Mouse (Mus musculus) heart, postnatal 25 days (tissue): ENCODE results near the gene Gm21973. TPM values are rescaled to one million over a fixed set of nuclear protein-coding genes. Genes with fewer than 3 reads are reported as not detected.

Experiments
- DNase-seq: peaks from one replicate; pipeline ENCODE4 v3.0.0; 2022; ENCODE audit warnings: low spot score
- intact Hi-C: fragments of 180-260 bp; cut with DNase I; formaldehyde crosslinking; loops from one replicate; pipeline ENCODE4 v1.15.1; 2025
- total RNA-seq, 2 experiments: library from RNA; stranded (reverse); gene quantifications; 2 replicates each; pipeline ENCODE4 v1.2.3; 2021

Gene Gm21973
- total RNA-seq, 2 experiments from 2014 or later = not detected

DNA sequence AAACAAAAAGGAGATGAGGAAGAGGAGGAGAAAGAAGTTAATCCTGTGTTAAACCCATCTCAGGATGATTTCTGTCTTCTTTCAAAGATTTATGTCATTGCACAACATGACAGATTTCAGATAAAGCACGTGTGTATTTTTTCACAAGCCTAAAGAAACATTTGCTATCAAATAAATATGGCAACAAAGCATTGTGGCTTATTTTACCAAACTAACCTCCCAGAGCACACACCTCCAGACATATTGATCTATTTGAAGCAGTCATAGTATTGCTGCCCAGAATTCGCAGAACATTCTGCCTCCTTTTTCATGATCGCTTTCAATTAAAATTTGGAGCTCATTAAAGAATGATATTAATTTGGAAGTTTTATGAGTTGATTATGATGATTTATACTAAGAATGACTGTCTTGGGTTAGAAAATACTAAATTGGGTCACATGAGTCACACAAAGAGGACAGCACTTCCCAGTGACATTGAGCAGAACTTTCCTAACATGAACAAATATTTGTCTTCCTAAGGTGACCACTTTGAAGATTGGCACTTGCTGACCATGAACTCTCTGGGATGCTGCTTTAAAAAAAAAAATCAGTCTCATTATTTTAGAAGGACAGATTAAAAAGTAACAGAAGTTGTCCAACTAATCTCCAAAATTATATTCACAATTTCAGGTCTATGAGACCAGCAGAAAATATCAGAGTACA, 54.7 kb downstream of the Gm21973 start:
- intact Hi-C loops = no loop called here
- no peak for DNase-seq

DNA sequence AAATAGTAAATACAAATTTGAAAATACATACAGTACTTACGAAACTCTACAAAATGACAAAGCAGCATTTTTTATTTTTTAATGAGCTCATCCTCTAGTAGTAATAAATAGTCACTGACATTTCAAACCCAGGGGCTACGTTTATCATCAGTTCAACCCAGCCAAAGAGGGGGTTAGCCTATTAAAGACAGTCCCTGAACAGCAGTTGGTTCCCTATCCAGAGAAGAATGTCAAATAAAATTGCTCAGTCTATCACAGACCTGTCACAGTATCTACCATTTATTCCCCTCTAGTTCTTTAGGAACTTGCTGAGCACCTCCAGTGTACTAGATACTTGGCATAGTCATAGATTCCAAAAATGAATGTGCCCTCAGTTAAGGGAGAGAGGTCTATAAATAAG, 62.1 kb downstream of the Gm21973 start:
- intact Hi-C loops = no loop called here

DNA sequence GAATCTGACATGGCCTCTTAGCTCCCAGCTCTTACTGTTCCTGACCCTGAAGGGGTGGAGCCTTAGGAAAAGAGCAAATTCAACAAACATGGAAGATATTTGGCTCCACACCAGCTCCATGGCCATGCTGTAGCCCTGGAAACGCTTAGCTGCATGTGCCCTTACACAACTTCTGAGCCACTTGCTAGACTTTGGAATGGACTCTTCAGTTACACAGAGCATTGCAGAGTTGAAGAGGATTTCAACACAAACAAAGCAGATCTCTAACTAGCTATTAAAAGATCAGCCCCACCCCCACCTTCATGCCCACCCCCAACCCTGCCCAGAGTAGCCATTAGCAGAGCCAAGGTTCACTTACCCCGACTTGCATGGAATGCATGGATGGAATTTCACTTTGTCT, 74.6 kb downstream of the Gm21973 start:
- no peak for DNase-seq
- intact Hi-C loops = no loop called here

More for the DNA sequence above, 62.1 kb downstream of the Gm21973 start:
- DNase-seq = no peak

DNA sequence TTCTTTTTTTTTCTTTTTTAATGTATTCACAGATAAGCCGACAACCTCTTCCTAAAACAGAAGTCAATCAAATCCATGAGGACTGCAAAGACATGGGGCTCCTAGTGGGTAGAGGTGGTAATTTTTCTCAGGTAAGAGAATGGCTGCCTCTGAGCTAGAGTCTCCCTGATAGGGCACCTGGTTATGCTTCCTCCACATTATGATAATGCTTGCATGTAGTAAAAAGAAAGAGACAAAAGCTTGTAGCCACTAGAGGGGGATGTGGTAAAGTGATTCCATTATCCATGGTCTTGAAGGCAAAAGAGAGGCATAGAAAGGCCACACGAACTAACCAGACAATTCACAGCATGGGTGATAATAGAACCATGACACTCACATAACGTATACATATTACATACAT, 75.2 kb downstream of the Gm21973 start:
- intact Hi-C loops = no loop called here
- DNase-seq = no peak

- intact Hi-C loops = no loop called here
Measured at GRCm38 (mm10) chr15:10409842-10410241, 84.7 kb downstream of the Gm21973 start.

DNA sequence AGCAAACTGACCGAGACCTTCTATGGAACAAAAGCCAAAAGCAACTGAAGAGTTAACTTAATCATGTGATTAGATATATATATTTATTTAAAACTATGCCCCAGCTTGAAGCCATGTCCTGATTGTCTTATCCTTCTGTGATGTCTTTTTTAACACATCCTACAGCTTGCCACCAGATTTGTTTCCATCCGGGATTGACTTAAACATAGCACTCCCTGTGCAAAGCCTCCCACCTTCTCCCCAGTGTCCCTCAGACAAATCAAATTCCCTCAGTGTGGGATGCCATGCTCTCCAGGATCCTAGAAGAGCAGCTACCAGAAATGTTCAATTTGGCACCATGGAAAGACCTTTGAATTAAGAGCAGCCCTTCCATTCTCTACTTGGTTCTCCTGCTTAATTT, 85.7 kb downstream of the Gm21973 start:
- no peak for DNase-seq
- intact Hi-C loops = no loop called here

More at GRCm38 (mm10) chr15:10409842-10410241, 84.7 kb downstream of the Gm21973 start:
- DNase-seq = no peak

DNA sequence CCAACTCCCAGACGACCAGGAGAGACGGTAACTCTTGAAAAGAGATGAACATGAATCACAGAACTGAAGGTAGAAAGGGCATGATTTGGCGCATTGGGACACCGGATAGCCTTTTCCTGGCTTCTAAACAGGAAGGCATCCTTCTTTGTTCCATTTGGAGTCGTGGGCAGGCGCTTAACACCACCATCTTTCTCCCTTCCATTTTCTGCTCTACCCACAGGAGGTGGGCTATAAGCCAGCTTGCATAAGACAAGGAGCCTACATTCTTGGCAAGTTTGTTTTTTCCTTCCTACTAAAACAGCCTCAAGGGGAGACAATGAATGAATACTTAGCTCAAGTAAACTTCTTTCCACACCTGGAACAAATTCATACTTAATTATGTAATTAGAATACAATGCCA, 88.5 kb downstream of the Gm21973 start:
- no peak for DNase-seq
- intact Hi-C loops = no loop called here

DNA sequence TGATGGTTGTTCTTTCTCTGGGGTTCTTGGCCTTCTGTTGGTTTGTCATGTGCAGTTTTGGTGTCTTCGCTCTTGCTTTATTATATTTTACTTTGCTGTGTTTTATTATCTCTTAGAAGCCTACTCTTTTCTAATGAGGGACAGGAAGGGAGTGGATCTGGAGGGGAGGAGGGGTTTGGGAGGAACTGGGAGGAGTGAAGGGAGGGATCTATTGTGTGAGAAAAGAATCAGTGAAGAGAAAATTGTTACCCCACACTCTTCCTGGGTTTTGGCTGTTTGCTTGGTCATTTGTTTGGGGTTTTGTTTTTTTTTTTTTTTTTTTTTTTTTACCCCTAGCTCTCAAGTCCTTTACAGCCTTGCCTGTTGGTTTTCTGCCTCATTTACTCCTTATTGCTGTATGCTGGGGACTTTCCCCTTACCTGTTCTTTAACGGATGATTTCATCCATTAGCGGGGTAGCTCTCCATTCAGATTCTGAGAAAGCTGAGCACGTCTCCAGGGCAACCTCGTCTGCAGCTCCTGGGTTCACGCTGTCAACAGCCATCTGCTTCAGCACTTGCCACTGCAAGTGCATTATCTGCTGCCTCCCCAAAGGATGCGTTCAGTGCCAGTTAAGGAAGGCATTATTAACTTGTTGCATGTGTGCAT, 96.1 kb downstream of the Gm21973 start:
- intact Hi-C loops = no loop called here
- DNase-seq = no peak

- no peak for DNase-seq
- intact Hi-C loops = no loop called here
Measured at GRCm38 (mm10) chr15:10421785-10422144, 96.6 kb downstream of the Gm21973 start.

Other genes starting within 250 kb of the Gm21973 start
- gene Prlr, start 148.1 kb upstream of the Gm21973 start, total RNA-seq = 1 to 10 TPM; 1.7 to 1.9 TPM
- gene Agxt2, start 33.2 kb downstream of the Gm21973 start, total RNA-seq = not detected
- 10 to 100 TPM; 33.6 to 34.5 TPM for gene Dnajc21, start 145.1 kb downstream of the Gm21973 start, total RNA-seq
- gene Brix1, start 160.6 kb downstream of the Gm21973 start, total RNA-seq = 10 to 100 TPM; 18.4 to 22.5 TPM
- gene Rad1, start 160.6 kb downstream of the Gm21973 start, total RNA-seq = 1 to 10 TPM; 6.7 to 8.2 TPM
- gene Ttc23l, start 233.3 kb downstream of the Gm21973 start, total RNA-seq = not detected